Mouse (Mus musculus): ENCODE measurements around the gene Slc12a5. TPM values are rescaled to one million over a fixed set of nuclear protein-coding genes. Genes with fewer than 3 reads are reported as not detected.

Slc12a5 gene
- polyA plus RNA-seq, 1 experiment from 2014 or later, result 6.0 TPM

DNA sequence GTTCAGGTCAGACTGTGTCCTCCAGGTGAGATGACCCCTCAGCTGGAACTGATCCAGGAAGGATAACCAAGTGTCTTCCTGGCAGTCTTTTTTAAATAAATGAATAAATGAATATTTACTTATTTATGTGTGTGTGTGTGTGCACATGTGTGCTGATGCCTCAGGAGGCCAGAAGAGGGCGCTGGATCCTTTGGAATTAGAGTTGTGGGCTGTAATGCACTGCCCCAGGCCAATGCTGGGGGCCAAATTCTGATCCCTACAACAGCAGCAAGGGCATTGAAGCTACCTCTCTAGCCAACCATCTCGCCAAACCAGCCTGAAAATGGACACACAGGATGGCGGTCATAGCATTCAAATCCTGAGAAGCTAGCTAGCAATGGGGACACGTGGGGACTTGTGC lies 4.9 kb upstream of the Slc12a5 start:
- H3K9ac ChIP-seq (ENCODE audit: low read length), result no peak overlapping the region
- H3K4me1 ChIP-seq (ENCODE audit: control insufficient read depth, insufficient read depth, low read length), result no peaks in the 10 kb centered on the region
- no peaks in the 10 kb centered on the region for H3K9me3 ChIP-seq (ENCODE audit: control insufficient read depth, low read length)
- ATAC-seq (ENCODE audit: insufficient read depth, low FRiP score, low TSS enrichment) (no peak), DNase-seq (ENCODE audit: low spot score) (no peak)
- 72% methylated on average over 4 of the region's 4 CpGs for WGBS
- no peak overlapping the region for H3K4me3 ChIP-seq (ENCODE audit: low read depth, low read length)
- H3K27ac ChIP-seq (ENCODE audit: low read depth, low read length), result no peak overlapping the region
- H3K4me2 ChIP-seq (ENCODE audit: low read depth), result no peak overlapping the region
- peaks cover 20% of the 10 kb centered on the region for H3K27me3 ChIP-seq (ENCODE audit: control insufficient read depth, insufficient read depth, low read length)
- no peaks in the 10 kb centered on the region for H3K36me3 ChIP-seq (ENCODE audit: control insufficient read depth, insufficient read depth, low read length)

DNA sequence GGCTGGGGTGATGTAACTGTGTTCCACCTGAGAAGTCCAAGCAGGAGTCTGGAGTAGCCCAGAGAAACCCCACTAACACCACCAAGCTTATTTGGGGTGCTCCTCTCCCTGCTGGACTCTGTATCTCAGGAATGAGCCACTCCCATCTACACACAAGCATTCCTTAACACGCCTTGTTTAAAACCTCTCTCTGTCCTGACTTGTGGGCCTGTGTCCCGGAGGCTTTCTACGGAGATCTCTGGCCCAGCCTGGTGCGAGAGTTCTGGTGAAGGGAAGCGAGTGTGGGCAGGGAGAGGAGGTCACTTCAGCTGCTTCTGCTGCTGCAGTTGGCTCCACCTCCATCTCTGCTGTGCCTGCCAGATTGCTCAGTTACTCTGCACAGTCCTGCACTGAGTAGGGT lies 4.4 kb upstream of the Slc12a5 start:
- no peak for ATAC-seq (ENCODE audit: insufficient read depth, low FRiP score, low TSS enrichment)
- 69% methylated on average over 5 of the region's 5 CpGs for WGBS
- DNase-seq (ENCODE audit: low spot score), result no peak
- Histone ChIP-seq H3K4me3 (ENCODE audit: low read depth, low read length) (no peak overlapping the region), H3K36me3 (ENCODE audit: control insufficient read depth, insufficient read depth, low read length) (no peaks in the 10 kb centered on the region), H3K9me3 (ENCODE audit: control insufficient read depth, low read length) (no peaks in the 10 kb centered on the region), H3K27ac (ENCODE audit: low read depth, low read length) (no peak overlapping the region), H3K4me1 (ENCODE audit: control insufficient read depth, insufficient read depth, low read length) (no peaks in the 10 kb centered on the region), H3K27me3 (ENCODE audit: control insufficient read depth, insufficient read depth, low read length) (peaks cover 15% of the 10 kb centered on the region), H3K9ac (ENCODE audit: low read length) (no peak overlapping the region), H3K4me2 (ENCODE audit: low read depth) (no peak overlapping the region)

DNA sequence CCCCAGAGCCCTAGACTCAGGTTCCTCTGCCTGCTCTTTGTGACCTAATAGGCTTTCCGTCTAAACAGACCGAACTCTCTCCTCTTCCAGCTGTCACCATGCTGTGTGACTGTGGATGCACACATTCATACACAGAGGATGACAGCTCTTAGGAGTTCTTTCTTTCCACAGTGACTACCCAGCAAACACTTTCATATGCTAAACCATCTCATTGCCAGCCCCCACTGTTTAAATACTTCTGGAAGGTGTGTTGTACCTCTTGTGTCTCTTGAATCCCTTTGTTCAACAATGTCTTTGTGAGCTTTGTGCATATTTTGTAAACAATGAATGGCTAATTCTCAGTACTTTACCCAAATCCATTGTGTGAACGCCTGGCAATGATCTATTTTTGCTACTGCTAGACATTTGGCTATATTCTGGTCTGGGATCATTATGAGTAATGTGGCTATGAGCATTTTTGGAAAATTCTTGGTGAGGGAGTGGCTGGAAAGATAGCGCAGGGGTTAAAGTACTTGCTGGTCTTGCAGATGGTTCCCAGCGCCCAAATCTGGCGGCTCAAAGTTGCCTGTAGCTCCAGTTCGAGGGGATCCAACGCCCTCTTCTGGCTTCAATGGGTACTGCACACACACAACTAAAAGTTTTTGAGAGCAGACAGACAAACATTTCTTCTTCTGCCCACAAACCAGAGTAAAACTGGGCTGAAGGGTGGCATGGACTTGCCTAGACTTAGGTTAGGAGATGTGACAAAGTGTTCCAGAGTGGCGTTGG lies 2.9 kb upstream of the Slc12a5 start:
- Histone ChIP-seq H3K4me2 (ENCODE audit: low read depth) (no peak overlapping the region), H3K4me1 (ENCODE audit: control insufficient read depth, insufficient read depth, low read length) (no peaks in the 10 kb centered on the region), H3K36me3 (ENCODE audit: control insufficient read depth, insufficient read depth, low read length) (no peaks in the 10 kb centered on the region), H3K9me3 (ENCODE audit: control insufficient read depth, low read length) (no peaks in the 10 kb centered on the region), H3K27me3 (ENCODE audit: control insufficient read depth, insufficient read depth, low read length) (peaks cover 2% of the 10 kb centered on the region), H3K9ac (ENCODE audit: low read length) (no peak overlapping the region), H3K4me3 (ENCODE audit: low read depth, low read length) (no peak overlapping the region), H3K27ac (ENCODE audit: low read depth, low read length) (no peak overlapping the region)
- ATAC-seq (ENCODE audit: insufficient read depth, low FRiP score, low TSS enrichment), result no peak
- WGBS, result 73% methylated on average over 9 of the region's 9 CpGs
- DNase-seq (ENCODE audit: low spot score), result no peak

DNA sequence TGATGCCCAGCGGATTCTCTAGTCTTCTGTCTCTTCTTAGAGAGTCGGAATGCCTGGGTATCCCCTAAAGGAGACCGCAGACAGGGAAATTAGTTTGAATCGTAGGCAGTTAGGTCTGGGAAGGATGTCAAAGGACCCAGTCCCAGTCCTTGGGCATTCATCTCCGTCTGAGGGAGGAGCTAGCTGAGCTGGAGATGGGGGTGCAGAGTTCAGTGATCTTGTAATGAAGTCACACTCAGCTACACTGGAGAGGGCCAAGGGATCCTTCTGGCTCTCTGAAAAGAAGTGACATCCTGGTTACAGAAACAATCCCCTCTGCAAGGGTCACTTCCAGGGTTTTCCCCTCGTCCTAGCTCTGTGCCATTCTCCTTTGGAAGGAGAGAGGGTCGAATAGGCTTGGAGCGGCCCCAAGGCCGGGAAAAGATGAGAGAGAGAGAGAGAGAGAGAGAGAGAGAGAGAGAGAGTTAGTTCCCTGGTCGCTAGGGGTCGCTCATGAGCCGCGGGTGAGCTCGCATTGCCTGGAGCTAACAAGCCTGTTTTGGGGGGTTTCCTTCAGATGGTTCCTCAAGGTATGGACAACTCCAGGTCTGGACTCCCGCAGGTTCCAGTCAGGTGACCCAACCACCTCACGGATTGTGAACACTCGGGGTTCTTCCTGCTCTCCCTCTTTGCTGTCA lies 1.0 kb downstream of the Slc12a5 start:
- peak overlapping the region; percentile 52; the same call in 1 of the 2 replicates for H3K4me3 ChIP-seq (ENCODE audit: low read depth, low read length)
- WGBS, result 8% methylated on average over 17 of the region's 17 CpGs
- H3K4me1 ChIP-seq (ENCODE audit: control insufficient read depth, insufficient read depth, low read length), result peaks cover 5% of the 10 kb centered on the region; the same call in 1 of the 2 replicates
- ATAC-seq (ENCODE audit: insufficient read depth, low FRiP score, low TSS enrichment) (no peak), DNase-seq (ENCODE audit: low spot score) (peak; percentile 76)
- no peaks in the 10 kb centered on the region for H3K9me3 ChIP-seq (ENCODE audit: control insufficient read depth, low read length)
- H3K9ac ChIP-seq (ENCODE audit: low read length), result no peak overlapping the region
- H3K36me3 ChIP-seq (ENCODE audit: control insufficient read depth, insufficient read depth, low read length), result no peaks in the 10 kb centered on the region
- peaks cover 15% of the 10 kb centered on the region for H3K27me3 ChIP-seq (ENCODE audit: control insufficient read depth, insufficient read depth, low read length)
- peak overlapping the region; percentile 47 for H3K4me2 ChIP-seq (ENCODE audit: low read depth)
- H3K27ac ChIP-seq (ENCODE audit: low read depth, low read length), result no peak overlapping the region

DNA sequence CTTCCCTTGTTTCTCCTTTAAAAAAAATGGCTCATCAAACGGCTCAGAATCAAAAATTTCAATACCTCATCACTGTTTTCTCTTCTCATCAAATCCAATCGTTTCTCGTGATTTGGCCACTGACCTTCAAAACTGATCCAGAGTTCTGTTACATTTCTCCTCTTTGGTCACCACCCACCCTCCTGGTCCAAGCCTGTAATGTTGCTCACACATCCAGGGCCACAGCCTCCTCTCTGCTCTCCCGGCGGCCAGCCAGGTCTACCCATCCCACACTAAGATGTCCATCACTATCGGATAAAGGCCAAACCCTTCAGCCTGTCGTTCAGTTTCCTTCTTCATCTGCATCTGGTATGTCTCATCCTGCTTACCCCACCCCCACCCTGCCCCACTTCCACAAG lies 1.6 kb downstream of the Slc12a5 start:
- H3K36me3 ChIP-seq (ENCODE audit: control insufficient read depth, insufficient read depth, low read length), result no peaks in the 10 kb centered on the region
- H3K27me3 ChIP-seq (ENCODE audit: control insufficient read depth, insufficient read depth, low read length), result peaks cover 21% of the 10 kb centered on the region
- no peak overlapping the region for H3K9ac ChIP-seq (ENCODE audit: low read length)
- WGBS, result 58% methylated on average over 7 of the region's 7 CpGs
- DNase-seq (ENCODE audit: low spot score), result no peak
- H3K4me3 ChIP-seq (ENCODE audit: low read depth, low read length), result no peak overlapping the region
- no peak overlapping the region for H3K4me2 ChIP-seq (ENCODE audit: low read depth)
- H3K9me3 ChIP-seq (ENCODE audit: control insufficient read depth, low read length), result no peaks in the 10 kb centered on the region
- H3K4me1 ChIP-seq (ENCODE audit: control insufficient read depth, insufficient read depth, low read length), result peaks cover 5% of the 10 kb centered on the region; the same call in 1 of the 2 replicates
- no peak overlapping the region for H3K27ac ChIP-seq (ENCODE audit: low read depth, low read length)
- no peak for ATAC-seq (ENCODE audit: insufficient read depth, low FRiP score, low TSS enrichment)

DNA sequence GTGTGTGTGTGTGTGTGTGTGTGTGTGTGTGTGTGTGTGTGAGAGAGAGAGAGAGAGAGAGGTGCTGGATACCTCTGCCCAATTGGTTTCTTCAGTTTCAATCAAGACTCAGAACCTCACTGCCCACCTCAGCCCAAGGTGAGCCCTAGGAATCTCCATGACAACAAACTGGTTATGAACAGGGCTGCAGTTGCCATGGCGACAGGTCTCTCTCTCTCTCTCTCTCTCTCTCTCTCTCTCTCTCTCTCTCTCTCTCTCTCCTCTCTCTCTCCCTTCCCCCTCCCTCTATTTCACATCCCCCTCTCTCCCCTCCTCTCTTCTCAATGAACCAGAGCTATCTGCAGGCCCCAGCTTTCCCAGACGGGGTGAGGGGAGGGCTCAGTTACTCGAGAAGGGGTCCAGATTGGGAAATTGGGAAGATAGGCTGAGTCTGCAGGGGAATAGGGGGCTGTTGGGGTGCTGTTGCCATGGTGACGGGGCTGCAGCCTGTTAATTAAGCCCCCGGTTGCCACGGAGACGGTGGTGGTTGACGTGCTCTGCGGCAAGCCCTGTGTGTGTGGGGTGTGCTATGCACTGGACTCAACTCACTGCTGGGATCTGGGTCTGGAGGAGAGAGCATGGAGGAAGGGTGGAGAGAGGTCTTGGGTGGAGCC lies 3.8 kb downstream of the Slc12a5 start:
- H3K27me3 ChIP-seq (ENCODE audit: control insufficient read depth, insufficient read depth, low read length), result peaks cover 43% of the 10 kb centered on the region
- ATAC-seq (ENCODE audit: insufficient read depth, low FRiP score, low TSS enrichment), result 0 out of 2 replicates have a peak, but pooled peaks have one; percentile 31
- H3K9me3 ChIP-seq (ENCODE audit: control insufficient read depth, low read length), result no peaks in the 10 kb centered on the region
- 44% methylated on average over 9 of the region's 9 CpGs for WGBS
- no peak overlapping the region for H3K27ac ChIP-seq (ENCODE audit: low read depth, low read length)
- DNase-seq (ENCODE audit: low spot score), result peak; percentile 69
- no peak overlapping the region for H3K4me3 ChIP-seq (ENCODE audit: low read depth, low read length)
- H3K36me3 ChIP-seq (ENCODE audit: control insufficient read depth, insufficient read depth, low read length), result no peaks in the 10 kb centered on the region
- peaks cover 9% of the 10 kb centered on the region; the same call in 1 of the 2 replicates for H3K4me1 ChIP-seq (ENCODE audit: control insufficient read depth, insufficient read depth, low read length)
- no peak overlapping the region for H3K9ac ChIP-seq (ENCODE audit: low read length)
- no peak overlapping the region for H3K4me2 ChIP-seq (ENCODE audit: low read depth)

DNA sequence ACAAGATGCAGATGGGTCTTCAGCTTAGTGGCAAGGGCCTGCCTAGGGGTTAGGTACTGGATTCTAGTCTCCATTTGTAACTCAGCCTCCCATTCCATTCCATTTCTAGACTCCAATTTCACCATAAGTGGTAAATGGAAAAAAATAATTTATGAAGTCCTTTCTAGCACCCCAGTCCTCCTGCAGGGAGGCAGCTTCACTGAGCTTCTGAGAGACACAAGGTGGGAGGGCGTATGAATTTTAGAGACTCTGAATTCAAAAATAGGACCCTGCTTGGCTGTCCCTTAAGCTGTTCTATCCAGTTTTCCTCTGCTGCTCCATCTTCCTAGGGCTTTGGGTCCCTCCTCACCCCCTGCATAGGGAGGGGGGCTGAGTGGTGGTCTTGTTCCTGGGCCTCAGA lies 4.4 kb downstream of the Slc12a5 start:
- ATAC-seq (ENCODE audit: insufficient read depth, low FRiP score, low TSS enrichment) (no peak), DNase-seq (ENCODE audit: low spot score) (no peak)
- no peak overlapping the region for H3K4me2 ChIP-seq (ENCODE audit: low read depth)
- H3K9ac ChIP-seq (ENCODE audit: low read length), result no peak overlapping the region
- H3K27ac ChIP-seq (ENCODE audit: low read depth, low read length), result no peak overlapping the region
- 83% methylated on average over 1 of the region's 1 CpGs for WGBS
- H3K4me3 ChIP-seq (ENCODE audit: low read depth, low read length), result no peak overlapping the region
- H3K9me3 ChIP-seq (ENCODE audit: control insufficient read depth, low read length), result no peaks in the 10 kb centered on the region
- H3K27me3 ChIP-seq (ENCODE audit: control insufficient read depth, insufficient read depth, low read length), result peaks cover 49% of the 10 kb centered on the region
- no peaks in the 10 kb centered on the region for H3K36me3 ChIP-seq (ENCODE audit: control insufficient read depth, insufficient read depth, low read length)
- peaks cover 9% of the 10 kb centered on the region; the same call in 1 of the 2 replicates for H3K4me1 ChIP-seq (ENCODE audit: control insufficient read depth, insufficient read depth, low read length)

DNA sequence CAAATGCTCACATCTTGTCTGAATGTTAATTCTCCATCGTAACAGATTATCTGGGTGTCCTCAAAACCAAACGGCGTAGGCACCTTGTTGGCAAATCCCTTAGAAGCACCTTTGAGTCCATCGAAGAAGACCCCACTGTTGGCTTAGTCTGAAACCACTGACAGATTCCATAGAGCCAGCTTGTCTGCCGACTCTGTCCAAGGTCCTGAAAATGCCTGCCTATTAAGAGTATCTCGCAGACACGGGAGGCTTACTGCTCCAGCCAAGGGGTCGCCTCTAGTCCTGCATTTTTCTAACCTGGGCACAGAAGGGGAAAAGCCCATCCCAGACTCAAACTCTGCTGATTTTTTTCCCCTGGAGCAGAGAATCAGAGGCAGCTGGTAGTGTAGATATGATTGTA lies 5.8 kb downstream of the Slc12a5 start:
- DNase-seq (ENCODE audit: low spot score) (peak; percentile 54), ATAC-seq (ENCODE audit: insufficient read depth, low FRiP score, low TSS enrichment) (no peak)
- Histone ChIP-seq H3K9me3 (ENCODE audit: control insufficient read depth, low read length) (no peaks in the 10 kb centered on the region), H3K4me1 (ENCODE audit: control insufficient read depth, insufficient read depth, low read length) (peaks cover 12% of the 10 kb centered on the region; the same call in 1 of the 2 replicates), H3K4me2 (ENCODE audit: low read depth) (no peak overlapping the region), H3K36me3 (ENCODE audit: control insufficient read depth, insufficient read depth, low read length) (no peaks in the 10 kb centered on the region), H3K27ac (ENCODE audit: low read depth, low read length) (no peak overlapping the region), H3K27me3 (ENCODE audit: control insufficient read depth, insufficient read depth, low read length) (peaks cover 62% of the 10 kb centered on the region), H3K9ac (ENCODE audit: low read length) (no peak overlapping the region), H3K4me3 (ENCODE audit: low read depth, low read length) (no peak overlapping the region)
- 26% methylated on average over 8 of the region's 8 CpGs for WGBS
